Mouse (Mus musculus) yolk sac, embryonic 10.5 days (tissue): Measurements from ENCODE around the gene Tbc1d9b.
"Not testable (repeated sequence)": the region's sequence is repeated elsewhere in the genome, so short reads cannot be mapped to it uniquely, and the experiment has no call there.

Experiments
- DNase-seq: peaks from one replicate; pipeline ENCODE4 v3.0.0-alpha.2; 2017; ENCODE audit warnings: low spot score

Gene Tbc1d9b

GRCm38 (mm10) chr11:50138206-50138822 is 7.1 kb downstream of the Tbc1d9b start:
- DNase-seq: peak; percentile 34

- peak; percentile 80 for DNase-seq
Measured at GRCm38 (mm10) chr11:50139571-50139970, 8.4 kb downstream of the Tbc1d9b start.

- no peak for DNase-seq
Measured at GRCm38 (mm10) chr11:50145529-50145928, 14.3 kb downstream of the Tbc1d9b start.

DNA sequence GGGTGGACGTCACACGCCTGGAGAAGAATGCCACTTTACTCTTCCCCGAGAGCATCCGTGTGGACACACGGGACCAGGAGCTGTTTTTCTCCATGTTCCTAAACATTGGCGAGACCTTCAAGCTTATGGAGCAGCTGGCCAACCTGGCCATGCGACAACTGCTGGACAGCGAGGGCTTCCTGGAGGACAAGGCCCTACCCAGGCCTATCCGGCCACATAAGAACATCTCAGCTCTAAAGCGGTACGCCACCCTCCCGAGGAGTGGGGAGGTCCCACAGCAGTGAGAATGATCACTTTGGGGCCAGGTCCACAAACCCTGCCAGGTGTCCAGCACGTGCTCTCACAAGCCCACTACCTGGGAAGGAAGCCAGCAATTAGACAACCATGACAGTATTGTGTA is 14.9 kb downstream of the Tbc1d9b start:
- DNase-seq: no peak

- no peak for DNase-seq
Measured at GRCm38 (mm10) chr11:50147267-50147957, 16.2 kb downstream of the Tbc1d9b start.

GRCm38 (mm10) chr11:50147958-50148476 is 16.8 kb downstream of the Tbc1d9b start:
- no peak for DNase-seq

DNA sequence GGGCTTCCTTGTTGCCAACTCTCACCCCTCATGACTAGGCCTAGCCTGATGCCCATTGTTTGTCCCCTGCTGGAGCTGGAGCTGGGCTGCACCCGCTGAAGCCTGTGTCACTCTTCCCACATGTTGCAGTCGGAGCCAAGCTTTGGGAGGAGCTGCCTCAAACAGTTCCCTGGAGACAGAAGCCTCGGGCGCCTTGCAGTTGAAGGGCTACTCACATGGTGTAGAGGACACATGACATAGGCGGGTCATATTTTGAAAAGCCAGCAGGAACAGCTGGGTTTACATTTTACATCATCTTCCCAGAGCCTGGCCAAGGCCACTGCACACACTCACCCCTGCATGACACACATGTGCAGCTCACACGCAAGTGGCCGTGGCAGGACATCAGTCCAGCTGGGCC is 18.0 kb downstream of the Tbc1d9b start:
- no peak for DNase-seq

GRCm38 (mm10) chr11:50149603-50150150 is 18.5 kb downstream of the Tbc1d9b start:
- DNase-seq: no peak

- DNase-seq: no peak
Measured at GRCm38 (mm10) chr11:50151374-50151773, 20.2 kb downstream of the Tbc1d9b start.

- no peak for DNase-seq
Measured at GRCm38 (mm10) chr11:50154166-50154565, 23.0 kb downstream of the Tbc1d9b start.

DNA sequence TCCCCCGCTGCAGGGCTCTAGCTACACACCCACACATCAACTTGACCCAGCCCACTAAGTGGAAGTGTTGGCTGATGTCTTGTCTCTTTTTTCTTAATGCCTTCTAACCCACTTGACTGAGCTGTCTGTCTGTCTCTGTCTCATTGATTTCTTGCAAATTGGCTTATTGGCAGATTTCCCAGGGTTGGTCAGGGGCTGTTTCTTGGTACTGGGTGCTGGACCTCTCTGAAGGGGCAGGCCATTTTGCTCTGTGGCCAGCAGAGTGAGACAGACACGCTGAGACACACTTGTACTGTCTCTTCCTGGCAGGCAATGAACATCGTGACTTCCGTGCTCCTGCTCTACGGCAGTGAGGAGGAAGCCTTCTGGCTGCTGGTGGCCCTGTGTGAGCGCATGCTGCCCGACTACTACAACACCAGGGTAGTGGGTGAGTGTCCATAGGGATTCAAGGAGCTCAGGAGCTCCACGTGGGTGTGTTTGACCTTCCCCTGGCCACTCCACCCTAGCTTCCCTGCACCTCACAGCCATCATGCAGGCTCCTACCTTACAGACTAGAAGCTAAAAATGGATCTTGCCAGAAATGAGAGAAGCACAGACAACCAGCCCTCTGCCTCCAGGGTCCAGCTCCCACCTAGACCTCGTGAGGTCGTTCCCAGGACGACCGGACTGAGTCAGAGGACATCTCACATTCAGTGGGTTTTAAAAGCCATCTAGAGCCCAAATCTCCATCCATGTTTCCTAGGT is 23.8 kb downstream of the Tbc1d9b start:
- no peak for DNase-seq

GRCm38 (mm10) chr11:50155785-50156184 is 24.6 kb downstream of the Tbc1d9b start:
- DNase-seq: no peak

DNA sequence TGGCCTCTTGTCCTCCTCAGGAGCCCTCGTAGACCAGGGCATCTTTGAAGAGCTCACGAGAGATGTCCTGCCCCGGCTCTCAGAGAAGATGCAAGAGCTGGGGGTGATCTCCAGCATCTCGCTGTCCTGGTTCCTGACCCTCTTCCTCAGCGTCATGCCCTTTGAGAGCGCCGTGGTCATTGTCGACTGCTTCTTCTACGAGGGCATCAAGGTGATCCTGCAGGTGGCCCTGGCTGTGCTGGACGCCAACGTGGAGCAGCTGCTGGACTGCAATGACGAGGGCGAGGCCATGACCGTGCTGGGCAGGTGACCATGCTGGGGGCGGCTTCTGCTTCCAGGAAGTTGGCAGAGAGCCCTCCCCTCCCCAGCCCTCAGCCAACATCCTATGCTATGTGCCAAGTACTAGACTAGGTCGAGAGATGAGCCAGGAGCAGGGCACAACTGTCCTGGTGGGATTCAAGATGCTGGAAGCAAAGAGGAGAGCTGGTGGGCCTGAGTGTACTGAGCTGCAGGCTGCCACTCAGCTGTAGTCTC is 25.6 kb downstream of the Tbc1d9b start:
- DNase-seq: no peak

GRCm38 (mm10) chr11:50158346-50158745 is 27.1 kb downstream of the Tbc1d9b start:
- DNase-seq: peak; percentile 56

GRCm38 (mm10) chr11:50159347-50159746 is 28.2 kb downstream of the Tbc1d9b start:
- DNase-seq: no peak

- DNase-seq: peak; percentile 32
Measured at GRCm38 (mm10) chr11:50161578-50162304, 30.5 kb downstream of the Tbc1d9b start.

DNA sequence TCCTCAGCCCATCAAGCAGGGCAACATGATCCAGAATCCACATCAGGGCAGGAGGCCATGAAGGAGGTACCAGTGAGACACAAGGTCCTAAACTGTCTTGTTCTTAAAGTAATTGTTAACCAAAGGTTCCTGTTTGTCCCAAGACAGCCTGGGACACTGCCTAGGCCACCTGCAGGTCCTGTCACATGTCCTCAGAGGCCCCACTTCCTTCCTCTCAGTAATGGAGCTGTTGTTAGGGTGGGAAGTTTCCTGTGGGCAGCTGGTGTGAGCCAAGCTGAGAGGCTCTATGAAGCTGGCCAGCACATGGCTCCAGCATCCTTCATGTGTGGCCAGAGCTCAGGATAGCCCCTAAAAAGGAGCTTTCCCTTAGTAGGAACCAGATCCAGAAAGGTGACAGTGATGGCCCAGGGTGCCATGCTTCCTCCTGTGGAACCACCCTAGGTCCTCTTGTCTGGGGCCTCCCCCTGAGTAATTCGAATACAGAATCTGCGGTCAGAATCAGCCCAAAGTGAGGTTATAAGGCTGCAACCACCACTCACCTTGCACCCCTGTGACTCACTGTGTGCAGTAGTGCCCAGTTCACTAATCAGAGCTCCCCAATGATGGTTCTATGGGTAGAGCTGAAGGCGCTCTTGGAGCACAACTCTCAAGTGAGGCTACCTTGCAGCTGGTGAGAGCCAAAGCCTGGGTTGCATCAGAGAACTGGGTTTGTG is 31.3 kb downstream of the Tbc1d9b start:
- peak; percentile 22 for DNase-seq

GRCm38 (mm10) chr11:50168352-50168751 is 37.2 kb downstream of the Tbc1d9b start:
- no peak for DNase-seq

DNA sequence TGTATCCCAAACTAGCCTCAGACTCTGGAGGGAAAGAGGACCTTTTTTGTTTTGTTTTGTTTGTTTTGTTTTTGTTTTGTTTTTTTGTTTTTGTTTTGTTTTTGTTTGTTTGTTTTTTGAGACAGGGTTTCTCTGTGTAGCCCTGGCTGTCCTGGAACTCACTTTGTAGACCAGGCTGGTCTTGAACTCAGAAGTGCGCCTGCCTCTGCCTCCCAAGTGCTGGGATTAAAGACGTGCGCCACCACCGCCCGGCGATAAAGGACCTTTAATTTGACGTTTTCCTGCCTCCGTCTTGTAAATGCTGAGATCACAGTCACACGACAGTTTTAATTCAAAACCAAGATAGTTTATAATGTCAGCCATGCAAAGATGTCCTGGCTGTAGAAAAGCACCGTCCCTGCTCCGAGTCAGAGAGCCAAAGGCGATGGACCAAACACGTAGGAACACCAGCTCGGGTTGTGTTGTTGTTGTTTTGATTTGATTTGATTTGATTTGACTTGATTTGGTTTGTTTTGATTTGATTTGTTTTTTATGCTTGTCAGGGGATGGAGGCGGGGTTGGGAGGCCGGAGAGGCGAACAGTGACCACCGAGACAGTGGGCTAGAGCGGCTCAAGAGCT is 43.0 kb downstream of the Tbc1d9b start, which contains the start of gene Mrnip:
Mrnip (plus strand) TSS at position 334 of the 619 bp plus-strand sequence.
- not testable (repeated sequence) for DNase-seq

DNA sequence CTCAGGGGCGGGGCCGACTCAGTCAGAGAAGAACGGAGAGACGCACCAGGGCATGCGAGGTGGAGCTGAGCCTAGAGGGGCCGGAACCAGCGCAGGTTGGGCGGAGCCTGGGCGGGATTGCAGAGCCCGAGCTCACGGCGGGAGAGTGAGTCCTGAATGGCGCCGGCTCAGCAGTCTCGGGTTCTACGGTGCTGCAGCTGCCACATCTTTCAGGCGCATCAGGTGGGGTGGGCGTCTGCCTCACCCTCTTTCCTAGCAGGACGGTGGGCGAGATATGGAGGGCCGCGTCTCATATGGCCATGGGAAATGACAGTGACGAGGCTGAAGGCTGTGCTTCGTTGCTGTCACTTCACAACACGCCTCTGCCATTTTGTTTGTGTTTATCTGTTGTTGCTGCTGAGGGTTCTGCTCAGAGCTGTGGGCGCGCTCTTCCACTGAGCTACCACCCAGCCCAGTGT is 43.6 kb downstream of the Tbc1d9b start:
- DNase-seq: peak; percentile 98
